Mouse (Mus musculus) forebrain, postnatal 0 days (tissue): ENCODE results near the gene Edem2. TPM values are rescaled to one million over a fixed set of nuclear protein-coding genes. Genes with fewer than 3 reads are reported as not detected.
"Not testable (repeated sequence)": the region's sequence is repeated elsewhere in the genome, so short reads cannot be mapped to it uniquely, and the experiment has no call there.

Source experiments
- ATAC-seq: fragments of 200-750 bp; cut with Nextera tagmentation; 2 replicates; pipeline ENCODE4 v1.8.0; 2017; ENCODE audit warnings: mild to moderate bottlenecking, moderate library complexity
- DNase-seq: peaks from one replicate; pipeline ENCODE4 v3.0.0-alpha.2; 2015
- H3K27ac ChIP-seq: fragments of 300-500 bp; sonication (generic); 2 replicates; pipeline ENCODE4 v1.5.1; 2014; ENCODE audit warnings: low read depth, mild to moderate bottlenecking, antibody characterized with exemption, low read length, moderate library complexity, mixed read lengths
- H3K27me3 ChIP-seq: fragments of 300-500 bp; sonication (generic); 2 replicates; pipeline ENCODE4 v1.6.1; 2014; ENCODE audit warnings: mild to moderate bottlenecking, low read length, mixed read lengths; ENCODE audit not compliant: insufficient read depth
- H3K36me3 ChIP-seq: fragments of 300-500 bp; sonication (generic); 2 replicates; pipeline ENCODE4 v1.6.1; 2014; ENCODE audit warnings: mild to moderate bottlenecking, moderate library complexity; ENCODE audit not compliant: insufficient read depth
- H3K4me1 ChIP-seq: fragments of 300-500 bp; sonication (generic); 2 replicates; pipeline ENCODE4 v1.6.1; 2014; ENCODE audit warnings: antibody characterized with exemption; ENCODE audit not compliant: insufficient read depth
- H3K4me2 ChIP-seq: fragments of 300-500 bp; sonication (generic); 2 replicates; pipeline ENCODE4 v1.6.1; 2014; ENCODE audit warnings: low read depth, mild to moderate bottlenecking, moderate library complexity
- H3K4me3 ChIP-seq: fragments of 300-500 bp; sonication (generic); 2 replicates; pipeline ENCODE4 v1.5.1; 2014; ENCODE audit warnings: low read depth, low read length, mixed read lengths
- H3K9ac ChIP-seq: fragments of 300-500 bp; sonication (generic); 2 replicates; pipeline ENCODE4 v1.6.1; 2014; ENCODE audit warnings: mild to moderate bottlenecking
- H3K9me3 ChIP-seq: fragments of 300-500 bp; sonication (generic); 2 replicates; pipeline ENCODE4 v1.6.1; 2016; ENCODE audit warnings: low read length
- CTCF ChIP-seq: sonication (generic); IDR thresholded peaks from 2 replicates; pipeline ENCODE4 v1.5.1; 2016; ENCODE audit warnings: antibody characterized with exemption, control low read depth, low read depth
- WGBS: fragments of 180-500 bp; shearing (Covaris S2); extraction: QIAGEN DNeasy Blood & Tissue Kit; methylation state at CpG from one replicate; pipeline ENCODE4 v1.1.7; 2014; 5-methylcytosine and 5-hydroxymethylcytosine counted together
- polyA plus RNA-seq: library from polyadenylated mRNA; unstranded; fragments of >200 nt; fragmentation: Nextera tagmentation; extraction: Ambion mirVana; gene quantifications from 2 replicates; pipeline ENCODE4 v1.2.1, GENCODE M21; 2015
- total RNA-seq: library from RNA; depleted of rRNA; stranded (reverse); fragments of >200 nt; gene quantifications from 2 replicates; pipeline ENCODE4 v1.2.3, GENCODE M21; 2014

Edem2 gene
- total and polyA plus RNA-seq, 2 experiments from 2014 or later, result 34.1 to 41.9 TPM

DNA sequence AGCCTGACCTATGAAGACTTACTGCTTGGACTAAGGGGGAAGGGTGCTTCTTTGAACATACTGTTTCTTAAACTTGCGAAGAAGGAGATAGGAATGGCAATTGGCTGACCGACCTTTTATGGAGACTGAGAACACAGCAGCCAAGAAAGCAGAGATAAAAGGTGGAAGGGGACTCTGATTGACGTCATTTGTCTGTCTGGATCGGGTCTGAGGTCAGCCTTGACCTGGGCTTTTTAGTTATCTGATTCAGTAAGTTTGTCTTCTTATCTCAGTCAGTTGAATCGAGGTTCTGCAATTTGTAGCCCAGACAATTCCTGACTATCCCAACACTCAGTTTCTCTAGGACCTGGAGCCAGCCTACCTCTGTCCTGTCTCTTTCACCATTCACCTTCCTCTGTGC, 5.2 kb downstream of the Edem2 start:
- WGBS, result 86% methylated on average over 5 of the region's 5 CpGs
- Histone ChIP-seq H3K4me3 (no peak overlapping the region), H3K9me3 (no peaks in the 10 kb centered on the region), H3K9ac (no peak overlapping the region), H3K4me2 (no peak overlapping the region), H3K4me1 (no peaks in the 10 kb centered on the region; the same call in 1 of the 2 replicates), H3K27me3 (no peaks in the 10 kb centered on the region), H3K27ac (no peak overlapping the region), H3K36me3 (peaks cover 47% of the 10 kb centered on the region)
- no peak for DNase-seq
- no peak for ATAC-seq
- TF ChIP-seq CTCF, result no peak

DNA sequence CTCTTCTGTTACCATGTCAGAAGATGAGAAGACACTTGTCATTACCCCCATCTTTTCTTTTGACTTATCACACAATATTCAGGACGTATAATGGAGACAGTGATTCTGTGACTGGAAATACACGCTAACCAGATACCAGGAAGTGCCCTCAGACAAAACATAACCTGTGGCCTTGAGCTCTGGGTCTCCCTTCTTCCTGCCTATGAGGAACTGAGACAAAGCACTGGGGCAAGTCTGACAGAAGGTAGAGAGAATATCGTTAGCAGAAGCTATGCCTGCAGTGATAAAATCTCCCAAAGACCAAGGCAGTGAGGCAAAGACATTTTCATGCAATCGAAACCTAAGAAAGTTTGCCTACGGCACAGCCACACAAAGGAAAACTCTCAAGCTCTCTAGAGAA, 8.7 kb downstream of the Edem2 start:
- Histone ChIP-seq H3K4me1 (no peaks in the 10 kb centered on the region), H3K4me3 (no peak overlapping the region), H3K4me2 (no peak overlapping the region), H3K36me3 (peaks cover 66% of the 10 kb centered on the region), H3K9me3 (no peaks in the 10 kb centered on the region), H3K27ac (no peak overlapping the region), H3K27me3 (no peaks in the 10 kb centered on the region), H3K9ac (no peak overlapping the region)
- no peak for TF ChIP-seq CTCF
- DNase-seq (no peak), ATAC-seq (no peak)
- WGBS, result 91% methylated on average over 5 of the region's 5 CpGs

DNA sequence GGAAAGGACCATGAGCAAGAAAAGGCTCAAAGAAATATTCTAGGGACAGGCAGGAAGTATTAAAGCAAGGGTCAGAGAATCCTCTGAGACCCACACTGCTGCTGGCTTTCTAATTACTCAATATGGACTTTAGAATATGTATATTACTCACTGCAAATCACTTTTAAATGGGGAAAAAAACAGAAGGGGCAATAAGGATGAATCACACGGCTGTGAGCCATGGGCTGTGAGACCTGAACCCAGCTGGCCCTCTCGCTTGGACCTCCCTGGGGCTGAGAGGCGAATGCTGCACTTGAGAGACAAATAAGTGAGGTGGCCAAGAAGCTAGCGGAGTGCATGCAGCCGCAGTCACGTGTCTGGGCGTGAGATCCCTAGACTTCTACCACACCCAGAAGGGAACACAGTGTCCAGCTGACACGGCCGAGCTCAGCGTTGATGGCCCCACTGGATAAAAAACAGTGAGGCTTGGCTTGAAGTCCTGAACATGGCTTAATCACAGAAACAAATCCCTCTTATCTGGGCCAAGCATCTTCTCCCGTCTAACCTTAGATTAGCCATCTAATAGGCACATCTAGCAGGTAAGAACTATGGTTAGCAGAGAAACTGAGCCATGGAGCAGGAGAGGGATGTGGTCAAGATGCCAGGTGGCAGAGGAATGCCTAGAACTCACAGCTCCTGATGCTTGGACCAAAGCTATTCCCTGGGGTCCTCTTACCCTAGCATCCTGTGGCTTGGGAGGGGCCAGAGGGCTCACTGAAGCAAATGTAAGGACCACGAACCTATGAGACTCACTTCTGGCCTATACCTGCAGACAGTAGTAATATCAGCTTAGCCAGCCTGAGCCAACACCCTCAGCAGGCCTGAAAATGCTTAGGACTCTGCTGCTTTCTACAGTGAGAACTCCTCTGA, 11.9 kb downstream of the Edem2 start:
- no peak overlapping the region for H3K4me2 ChIP-seq
- H3K9ac ChIP-seq, result no peak overlapping the region
- no peaks in the 10 kb centered on the region for H3K4me1 ChIP-seq
- peaks cover 76% of the 10 kb centered on the region for H3K36me3 ChIP-seq
- no peak overlapping the region for H3K4me3 ChIP-seq
- H3K27me3 ChIP-seq, result no peaks in the 10 kb centered on the region
- H3K9me3 ChIP-seq, result no peaks in the 10 kb centered on the region
- no peak overlapping the region for H3K27ac ChIP-seq
- DNase-seq, result no peak
- ATAC-seq, result no peak
- WGBS, result 88% methylated on average over 12 of the region's 12 CpGs
- no peak for TF ChIP-seq CTCF

DNA sequence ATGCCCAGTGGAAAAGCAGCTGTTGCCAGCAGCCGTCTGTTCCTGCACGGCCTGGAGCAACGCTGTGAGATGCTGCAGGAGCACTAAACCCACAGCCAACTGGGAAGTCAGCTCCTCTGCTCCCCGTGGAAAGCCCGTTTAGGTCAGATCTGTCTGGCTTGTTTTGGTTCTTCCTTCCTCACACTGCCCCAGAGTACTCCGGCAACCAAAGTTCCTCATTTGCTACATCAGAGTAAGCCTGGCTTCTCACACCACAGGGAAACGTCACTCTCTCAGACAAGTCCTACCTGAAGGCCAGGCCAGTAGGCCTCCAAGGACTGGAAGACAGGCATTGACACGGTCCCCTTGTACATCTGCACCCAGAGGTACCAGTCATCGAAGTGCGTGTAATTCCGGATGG, 18.7 kb downstream of the Edem2 start:
- no peaks in the 10 kb centered on the region for H3K9me3 ChIP-seq
- DNase-seq, result no peak
- H3K4me1 ChIP-seq, result no peaks in the 10 kb centered on the region
- H3K27me3 ChIP-seq, result no peaks in the 10 kb centered on the region
- H3K36me3 ChIP-seq, result peaks cover 81% of the 10 kb centered on the region
- no peak for ATAC-seq
- no peak overlapping the region for H3K27ac ChIP-seq
- H3K9ac ChIP-seq, result no peak overlapping the region
- H3K4me3 ChIP-seq, result no peak overlapping the region
- no peak overlapping the region for H3K4me2 ChIP-seq
- no peak for TF ChIP-seq CTCF
- 92% methylated on average over 11 of the region's 11 CpGs for WGBS

DNA sequence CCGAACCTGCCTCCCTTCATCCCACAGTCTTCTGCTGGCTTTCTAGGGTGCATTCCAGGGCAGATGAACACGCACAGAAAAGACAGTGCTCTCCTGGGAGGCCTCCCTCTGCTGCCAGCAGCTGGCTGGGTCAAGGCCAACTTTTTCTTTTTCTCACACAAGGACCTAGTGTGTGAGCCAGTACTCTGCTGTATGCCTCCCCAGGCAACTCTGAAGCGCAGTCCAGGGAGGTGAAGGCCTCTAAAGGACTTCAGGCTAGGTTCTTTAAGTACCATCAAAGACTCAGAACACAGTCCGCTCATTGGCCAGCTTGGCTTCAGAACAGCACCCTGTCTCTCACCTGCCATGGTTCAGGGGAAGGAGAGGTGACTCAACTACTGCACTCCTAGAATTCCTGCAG, 22.0 kb downstream of the Edem2 start:
- Histone ChIP-seq H3K36me3 (peaks cover 71% of the 10 kb centered on the region), H3K4me3 (no peak overlapping the region), H3K27ac (no peak overlapping the region), H3K4me2 (no peak overlapping the region), H3K27me3 (no peaks in the 10 kb centered on the region), H3K9me3 (no peaks in the 10 kb centered on the region), H3K4me1 (no peaks in the 10 kb centered on the region), H3K9ac (no peak overlapping the region)
- no peak for TF ChIP-seq CTCF
- 60% methylated on average over 4 of the region's 4 CpGs for WGBS
- peak; percentile 64 for ATAC-seq
- DNase-seq, result peak; percentile 33

DNA sequence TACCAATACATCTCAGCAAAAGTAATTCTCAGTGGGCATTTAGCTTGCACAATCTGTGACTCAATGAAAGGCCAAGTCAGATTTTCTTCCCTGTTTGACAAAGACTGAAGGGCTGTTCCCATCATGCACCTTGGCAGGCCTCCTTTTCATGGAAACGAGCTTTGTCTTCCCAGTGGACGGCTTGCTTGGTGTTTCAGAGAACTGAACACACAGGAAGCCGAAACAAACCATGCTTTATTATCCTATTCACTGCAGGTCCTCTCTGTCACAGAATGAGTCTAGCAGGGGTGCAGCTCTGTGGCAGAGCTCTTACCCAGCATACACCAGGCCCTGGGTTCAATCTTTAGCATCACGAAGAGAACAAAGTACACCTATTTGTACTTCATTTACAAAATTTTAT, 25.6 kb downstream of the Edem2 start:
- Histone ChIP-seq H3K27me3 (no peaks in the 10 kb centered on the region), H3K4me2 (no peak overlapping the region), H3K27ac (no peak overlapping the region), H3K4me1 (no peaks in the 10 kb centered on the region), H3K36me3 (peaks cover 54% of the 10 kb centered on the region), H3K9me3 (no peaks in the 10 kb centered on the region), H3K9ac (no peak overlapping the region), H3K4me3 (no peak overlapping the region)
- DNase-seq (no peak), ATAC-seq (no peak)
- WGBS, result 11% methylated on average over 4 of the region's 4 CpGs
- no peak for TF ChIP-seq CTCF

DNA sequence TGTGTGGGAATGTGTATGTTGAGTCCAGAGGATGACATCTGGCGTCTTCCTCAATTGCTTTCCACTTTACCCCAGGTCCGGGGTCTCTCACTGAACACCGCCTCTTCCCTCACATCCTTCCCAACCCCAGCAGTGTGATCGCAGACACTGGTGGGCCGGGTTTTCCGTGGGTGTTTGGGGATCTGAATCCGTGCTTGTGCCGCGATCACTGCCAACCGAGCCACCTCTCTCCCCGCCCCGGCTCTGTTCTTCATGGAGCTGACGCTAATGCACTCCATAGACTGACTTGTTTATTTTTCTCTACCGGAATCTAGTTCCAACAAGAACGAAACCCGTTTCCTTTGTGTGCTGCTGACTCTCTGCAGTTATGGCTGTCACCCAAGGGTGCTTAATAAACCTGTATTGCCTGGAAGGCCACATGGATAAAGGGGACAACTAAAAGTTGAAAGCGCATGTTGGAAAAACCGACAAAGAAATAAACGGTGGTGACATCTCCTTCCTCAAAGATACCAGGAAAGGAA, 27.8 kb downstream of the Edem2 start:
- Histone ChIP-seq H3K27me3 (no peaks in the 10 kb centered on the region), H3K4me2 (no peak overlapping the region), H3K4me3 (no peak overlapping the region), H3K36me3 (peaks cover 44% of the 10 kb centered on the region), H3K27ac (no peak overlapping the region), H3K4me1 (no peaks in the 10 kb centered on the region), H3K9ac (no peak overlapping the region), H3K9me3 (no peaks in the 10 kb centered on the region)
- no peak for TF ChIP-seq CTCF
- no peak for ATAC-seq
- WGBS, result 92% methylated on average over 19 of the region's 19 CpGs
- DNase-seq, result no peak

DNA sequence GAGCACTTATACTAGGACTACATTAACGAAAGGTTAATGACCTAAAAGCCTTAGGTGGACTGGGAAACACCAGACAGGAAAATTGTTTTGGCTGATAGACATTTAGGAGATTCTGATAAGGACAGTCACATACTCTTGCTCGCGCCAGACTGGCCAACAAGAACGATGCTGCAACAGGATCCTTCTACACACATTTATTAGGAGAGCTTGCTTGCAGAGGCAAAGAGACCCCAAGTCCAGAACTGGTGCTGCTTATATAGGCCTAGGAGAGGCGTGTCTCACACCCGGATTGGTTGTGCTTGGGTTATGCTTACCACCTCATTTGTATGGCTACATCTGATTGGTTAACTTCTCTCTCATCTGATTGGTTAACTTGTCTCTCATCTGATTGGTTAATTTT, 30.8 kb downstream of the Edem2 start:
- not testable (repeated sequence) for H3K27me3 ChIP-seq, H3K4me3 ChIP-seq, H3K27ac ChIP-seq, H3K4me1 ChIP-seq, H3K4me2 ChIP-seq, ATAC-seq, H3K9ac ChIP-seq, H3K9me3 ChIP-seq, DNase-seq
- H3K36me3 ChIP-seq, result peaks cover 21% of the 10 kb centered on the region
- 91% methylated on average over 6 of the region's 6 CpGs for WGBS
